ENCODE assay signal across 14 mouse cellular contexts in the genomic region with DNA sequence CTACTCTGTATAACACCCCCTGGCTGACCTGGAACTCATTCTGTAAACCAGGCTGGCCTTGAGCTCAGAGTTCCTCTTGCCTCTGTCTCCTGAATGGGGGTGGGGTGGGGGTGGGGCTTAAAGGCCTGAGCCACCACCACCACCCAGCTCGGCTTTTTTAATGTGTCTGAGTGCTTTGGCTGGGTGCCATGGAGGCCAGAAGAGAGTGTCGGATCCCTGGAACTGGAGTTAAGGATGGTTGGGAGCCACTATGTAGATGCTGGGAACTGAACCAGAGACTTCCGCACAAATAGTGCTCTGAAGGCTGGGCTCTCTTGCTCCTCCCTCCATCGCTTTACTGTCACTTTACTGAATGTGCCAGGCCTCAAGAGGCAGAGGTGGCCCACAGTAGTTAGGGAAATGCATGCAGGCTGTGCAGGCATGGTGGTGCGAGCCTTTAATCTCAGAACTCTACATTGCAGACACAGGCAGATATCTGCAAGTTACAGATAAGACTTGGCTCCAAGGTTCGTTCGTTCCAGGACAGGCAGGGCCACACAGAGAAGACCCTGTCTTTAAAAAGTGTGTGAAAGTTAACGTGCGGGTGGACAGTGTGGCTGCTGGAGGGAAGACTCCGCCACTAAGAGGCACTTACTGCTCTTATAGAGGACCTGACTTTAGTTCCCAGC. TPM values are rescaled to one million over a fixed set of nuclear protein-coding genes. Genes with fewer than 3 reads are reported as not detected.
DNase-seq lines count a peak whose midpoint lies in the region; ATAC-seq and TF ChIP-seq lines count a peak whose summit lies in the region.
"Had no signal": no experiment of that assay in that cellular context is flagged by ENCODE, and none has a peak within 500 bp of the region (broad histone marks: within the 10 kb centered on the region; RNA-seq: fewer than 3 reads in every experiment).

No protein-coding gene starts in this region.

- H3K4me3 ChIP-seq in heart, embryonic 10.5 days: no peak overlapping the region
- H3K4me3 ChIP-seq in MEL (ENCODE audit: control insufficient read depth in 1 of 2, insufficient read depth in 1 of 2, low read depth in 2 of 2, low read length in 2 of 2): peak overlapping the region; percentile 36 to 38
- 0 out of 2 replicates have a peak overlapping the region, but pooled peaks have one; percentile 16 for H3K4me3 ChIP-seq in liver, embryonic 13.5 days (replicated peaks)
- H3K4me3 ChIP-seq: forebrain, embryonic 15.5 days; heart, adult 2 months; hindbrain, embryonic 13.5 days; midbrain, embryonic 12.5 days; neural tube, embryonic 13.5 days had no signal

- TF ChIP-seq POLR2A in MEL (IDR thresholded peaks at IDR 0.05; ENCODE audit: control insufficient read depth in 1 of 2, insufficient read depth in 1 of 2, low read depth in 1 of 2, low read length in 2 of 2, poor library complexity in 1 of 2): peak in 1 of 2 experiments; percentile 35; a peak in 2 of 4 replicates

- peak; percentile 80 to 87 for TF ChIP-seq EP300 in MEL (IDR thresholded peaks at IDR 0.05; ENCODE audit: low read depth in 1 of 2, low read length in 2 of 2)

- no peak overlapping the region for H3K27ac ChIP-seq in heart, embryonic 10.5 days
- H3K27ac ChIP-seq in MEL (ENCODE audit: control insufficient read depth, low read depth, low read length): peak overlapping the region; percentile 83
- peak overlapping the region; percentile 96 for H3K27ac ChIP-seq in liver, embryonic 13.5 days
- H3K27ac ChIP-seq: forebrain, embryonic 15.5 days; heart, adult 2 months; hindbrain, embryonic 13.5 days; midbrain, embryonic 12.5 days; neural tube, embryonic 13.5 days had no signal

- peak overlapping the region; percentile 60 for H3K4me2 ChIP-seq in liver, embryonic 13.5 days
- H3K4me2 ChIP-seq: forebrain, embryonic 15.5 days; hindbrain, embryonic 13.5 days; midbrain, embryonic 12.5 days; neural tube, embryonic 13.5 days had no signal

- ATAC-seq in liver, embryonic 13.5 days (ENCODE audit: low read depth): peak; percentile 94
- ATAC-seq: forebrain, embryonic 15.5 days had no signal

- H3K9me3 ChIP-seq in heart, embryonic 10.5 days: no peaks in the 10 kb centered on the region
- H3K9me3 ChIP-seq in MEL (replicated peaks; ENCODE audit: insufficient read depth, low read length): no peaks in the 10 kb centered on the region
- no peaks in the 10 kb centered on the region for H3K9me3 ChIP-seq in liver, embryonic 13.5 days (replicated peaks)
- H3K9me3 ChIP-seq: forebrain, embryonic 15.5 days; hindbrain, embryonic 13.5 days; midbrain, embryonic 12.5 days; neural tube, embryonic 13.5 days had no signal

- H3K36me3 ChIP-seq in heart, embryonic 10.5 days: no peaks in the 10 kb centered on the region
- H3K36me3 ChIP-seq in MEL (ENCODE audit: control insufficient read depth in 1 of 2, insufficient read depth in 2 of 2, low read length in 2 of 2): peaks cover 0 to 14% of the 10 kb centered on the region in 2 experiments; a peak in 3 of 4 replicates
- H3K36me3 ChIP-seq in liver, embryonic 13.5 days: no peaks in the 10 kb centered on the region
- H3K36me3 ChIP-seq: forebrain, embryonic 15.5 days; hindbrain, embryonic 13.5 days; midbrain, embryonic 12.5 days; neural tube, embryonic 13.5 days had no signal

- WGBS in heart, embryonic 10.5 days: 49% methylated on average over 10 of the region's 10 CpGs
- WGBS in liver, embryonic 13.5 days (ENCODE audit: insufficient replicate concordance): 24% methylated on average over 10 of the region's 10 CpGs

- intact Hi-C loops in gastrocnemius, postnatal 14 days (cut with DNase I; ENCODE audit: low total_unique reads): no loop called here

- no peaks in the 10 kb centered on the region for H3K27me3 ChIP-seq in heart, embryonic 10.5 days (ENCODE audit: insufficient read depth, poor library complexity, severe bottlenecking)
- H3K27me3 ChIP-seq in MEL (ENCODE audit: control insufficient read depth in 1 of 2, insufficient read depth in 2 of 2, low read length in 2 of 2): no peaks in the 10 kb centered on the region
- H3K27me3 ChIP-seq in liver, embryonic 13.5 days: no peaks in the 10 kb centered on the region
- H3K27me3 ChIP-seq: forebrain, embryonic 15.5 days; hindbrain, embryonic 13.5 days; midbrain, embryonic 12.5 days; neural tube, embryonic 13.5 days had no signal

- no peak for TF ChIP-seq CTCF in MEL (IDR thresholded peaks at IDR 0.05 in 2 of 3, conservative IDR thresholded peaks at IDR 0.05 in 1 of 3; ENCODE audit: control insufficient read depth in 1 of 3, insufficient read depth in 1 of 3, low read depth in 2 of 3, low read length in 3 of 3, poor library complexity in 1 of 3, severe bottlenecking in 1 of 3)

- TF ChIP-seq RAD21 in MEL (IDR thresholded peaks at IDR 0.05; ENCODE audit: low read depth, low read length): no peak

- H3K9ac ChIP-seq in MEL (ENCODE audit: control insufficient read depth, low read depth, low read length, poor library complexity, severe bottlenecking): peak overlapping the region; percentile 62; the same call in 1 of the 2 replicates
- peak overlapping the region; percentile 46 for H3K9ac ChIP-seq in liver, embryonic 13.5 days
- H3K9ac ChIP-seq: forebrain, embryonic 15.5 days; hindbrain, embryonic 13.5 days; midbrain, embryonic 12.5 days; neural tube, embryonic 13.5 days had no signal

- DNase-seq in heart, embryonic 10.5 days (ENCODE audit: low spot score): peak; percentile 76
- DNase-seq in heart, adult 11 months: no peak
- peak; percentile 91 for DNase-seq in MEL (ENCODE audit: low read depth, low spot score)
- DNase-seq in kidney, adult 18-20 months: peak; percentile 40
- peak; percentile 69 for DNase-seq in liver, embryonic 13.5 days
- DNase-seq in adrenal gland, postnatal 14 days: no peak
- DNase-seq in gastrocnemius, postnatal 14 days: no peak
- no peak for DNase-seq in cerebellum, postnatal 25 days
- DNase-seq: heart, adult 2 months had no signal

- H3K4me1 ChIP-seq in heart, embryonic 10.5 days: no peaks in the 10 kb centered on the region
- H3K4me1 ChIP-seq in MEL (ENCODE audit: control insufficient read depth in 1 of 2, insufficient read depth in 2 of 2, low read length in 2 of 2): peaks cover 8 to 24% of the 10 kb centered on the region in 2 experiments
- peaks cover 33% of the 10 kb centered on the region for H3K4me1 ChIP-seq in liver, embryonic 13.5 days (replicated peaks)
- H3K4me1 ChIP-seq: forebrain, embryonic 15.5 days; hindbrain, embryonic 13.5 days; midbrain, embryonic 12.5 days; neural tube, embryonic 13.5 days had no signal

- H3K79me2 ChIP-seq in MEL (ENCODE audit: control insufficient read depth, insufficient read depth, low read length, poor library complexity): no peaks in the 10 kb centered on the region; the same call in 1 of the 2 replicates

TF ChIP-seq in MEL, 35 proteins besides CTCF, POLR2A, EP300 and RAD21 (continues in another document):
- TF ChIP-seq ZC3H11A (IDR thresholded peaks at IDR 0.05; ENCODE audit: low read depth, low read length) (no peak), POLR2AphosphoS2 (IDR thresholded peaks at IDR 0.05; ENCODE audit: low read length) (no peak), ZNF384 (IDR thresholded peaks at IDR 0.05; ENCODE audit: low read depth, low read length) (no peak), TAL1 (IDR thresholded peaks at IDR 0.05; ENCODE audit: low read length) (peak; percentile 99), POLR2AphosphoS5 (IDR thresholded peaks at IDR 0.05; ENCODE audit: borderline replicate concordance, low read depth, low read length) (no peak), MAZ (IDR thresholded peaks at IDR 0.05; ENCODE audit: low read depth, low read length) (no peak), TBP (IDR thresholded peaks at IDR 0.05; ENCODE audit: low read depth, low read length) (no peak), USF1 (IDR thresholded peaks at IDR 0.05; ENCODE audit: low read depth, low read length) (no peak), TCF12 (IDR thresholded peaks at IDR 0.05; ENCODE audit: low read depth, low read length) (peak; percentile 95), ELF1 (IDR thresholded peaks at IDR 0.05; ENCODE audit: low read depth, low read length) (no peak), BHLHE40 (IDR thresholded peaks at IDR 0.05; ENCODE audit: borderline replicate concordance, low read depth, low read length) (no peak), ZKSCAN1 (IDR thresholded peaks at IDR 0.05; ENCODE audit: low read depth, low read length) (no peak), ETS1 (IDR thresholded peaks at IDR 0.05; ENCODE audit: low read depth, low read length) (peak; percentile 81), MXI1 (IDR thresholded peaks at IDR 0.05; ENCODE audit: low read depth, low read length) (peak; percentile 77), NRF1 (IDR thresholded peaks at IDR 0.05; ENCODE audit: insufficient read depth, low read depth, low read length, poor library complexity, severe bottlenecking) (no peak), SMC3 (IDR thresholded peaks at IDR 0.05; ENCODE audit: low read depth, low read length) (no peak)

RNA-seq across cellular contexts. Expression of gene Gata1, which starts 15.3 kb away (rescaled TPM):
- polyA plus RNA-seq in heart, embryonic 10.5 days (2016; fragmentation: Nextera tagmentation; extraction: Ambion mirVana): 18.0 and 20.2 TPM in 2 replicates
- 321 and 385 TPM in 2 replicates for total RNA-seq in MEL (2012; rRNA removed)
- polyA plus RNA-seq in MEL (2012; ENCODE audit: insufficient read depth in 1 of 2, insufficient read length in 2 of 2, low read depth in 1 of 2, low replicate concordance in 2 of 2, missing spikeins in 1 of 2): 100 to 1,000 TPM; 128 to 496 TPM
- 135 and 145 TPM in 2 replicates for polyA plus RNA-seq in liver, embryonic 13.5 days (2015; fragmentation: Nextera tagmentation; extraction: Ambion mirVana)
- total RNA-seq in adrenal gland, postnatal 14 days (2021): 0.38 and 2.5 TPM in 2 replicates
- total RNA-seq in gastrocnemius, postnatal 14 days (2021): under 1 TPM in 1 of 2 experiments, not detected in 1; 0.21 TPM
- total RNA-seq: layer of hippocampus, postnatal 10 days had no signal

RNA-seq across cellular contexts. Expression of gene Glod5, which starts 25.1 kb away (rescaled TPM):
- not detected in 2 replicates for polyA plus RNA-seq in heart, embryonic 10.5 days (2016; fragmentation: Nextera tagmentation; extraction: Ambion mirVana)
- total RNA-seq in MEL (2012; rRNA removed): not detected in 2 replicates
- polyA plus RNA-seq in MEL (2012; ENCODE audit: insufficient read depth in 1 of 2, insufficient read length in 2 of 2, low read depth in 1 of 2, low replicate concordance in 2 of 2, missing spikeins in 1 of 2): under 1 TPM in 1 of 2 experiments, not detected in 1; 0.11 TPM
- 0.29 and 0.36 TPM in 2 replicates for polyA plus RNA-seq in liver, embryonic 13.5 days (2015; fragmentation: Nextera tagmentation; extraction: Ambion mirVana)
- not detected in 2 replicates for total RNA-seq in adrenal gland, postnatal 14 days (2021)
- not detected for total RNA-seq in gastrocnemius, postnatal 14 days (2021)
- total RNA-seq: heart, adult 2 months had no signal
- polyA plus RNA-seq: heart, adult 2 months; midbrain, embryonic 12.5 days; neural tube, embryonic 13.5 days had no signal

RNA-seq across cellular contexts. Expression of gene Hdac6, which starts 45.5 kb away (rescaled TPM):
- 36.4 and 36.9 TPM in 2 replicates for polyA plus RNA-seq in heart, embryonic 10.5 days (2016; fragmentation: Nextera tagmentation; extraction: Ambion mirVana)
- total RNA-seq in MEL (2012; rRNA removed): 6.3 and 7.8 TPM in 2 replicates
- polyA plus RNA-seq in MEL (2012; ENCODE audit: insufficient read depth in 1 of 2, insufficient read length in 2 of 2, low read depth in 1 of 2, low replicate concordance in 2 of 2, missing spikeins in 1 of 2): 10 to 100 TPM in 1 of 2 experiments, not detected in 1; 19.7 TPM
- 8.9 and 10.5 TPM in 2 replicates for polyA plus RNA-seq in liver, embryonic 13.5 days (2015; fragmentation: Nextera tagmentation; extraction: Ambion mirVana)
- 18.1 and 18.2 TPM in 2 replicates for total RNA-seq in adrenal gland, postnatal 14 days (2021)
- total RNA-seq in gastrocnemius, postnatal 14 days (2021): 1 to 10 TPM; 5.0 to 5.5 TPM

Comparison
In these comparisons a context has a peak if more than half of its experiments do, and no peak if none do; other contexts are left out.
1. DNase-seq: peak in heart, embryonic 10.5 days (single experiment), MEL (single experiment), kidney, adult 18-20 months (single experiment) and liver, embryonic 13.5 days (single experiment); none in heart, adult 11 months (single experiment), adrenal gland, postnatal 14 days (single experiment), gastrocnemius, postnatal 14 days (single experiment) and cerebellum, postnatal 25 days (0 of 2).
2. RNA of gene Gata1, which starts 15.3 kb away (total RNA-seq): 321 to 385 TPM in MEL; 0.38 to 2.5 TPM in adrenal gland, postnatal 14 days and 0.21 TPM in gastrocnemius, postnatal 14 days; every median in the first group is over 10 times any median in the second.